Mouse (Mus musculus) thymus, postnatal 0 days (tissue): ENCODE measurements at regions not wholly inside any gene's neighbourhood (a gene's known extent, or its start where the extent isn't known, plus 50 kb on each side); places are given as distances from the start of the nearest gene placed in this dataset.
"Not testable (repeated sequence)": the region's sequence is repeated elsewhere in the genome, so short reads cannot be mapped to it uniquely, and the experiment has no call there.

Experiments
- DNase-seq: peaks from one replicate; pipeline ENCODE4 v3.0.0-alpha.2; 2015; ENCODE audit warnings: low spot score

DNA sequence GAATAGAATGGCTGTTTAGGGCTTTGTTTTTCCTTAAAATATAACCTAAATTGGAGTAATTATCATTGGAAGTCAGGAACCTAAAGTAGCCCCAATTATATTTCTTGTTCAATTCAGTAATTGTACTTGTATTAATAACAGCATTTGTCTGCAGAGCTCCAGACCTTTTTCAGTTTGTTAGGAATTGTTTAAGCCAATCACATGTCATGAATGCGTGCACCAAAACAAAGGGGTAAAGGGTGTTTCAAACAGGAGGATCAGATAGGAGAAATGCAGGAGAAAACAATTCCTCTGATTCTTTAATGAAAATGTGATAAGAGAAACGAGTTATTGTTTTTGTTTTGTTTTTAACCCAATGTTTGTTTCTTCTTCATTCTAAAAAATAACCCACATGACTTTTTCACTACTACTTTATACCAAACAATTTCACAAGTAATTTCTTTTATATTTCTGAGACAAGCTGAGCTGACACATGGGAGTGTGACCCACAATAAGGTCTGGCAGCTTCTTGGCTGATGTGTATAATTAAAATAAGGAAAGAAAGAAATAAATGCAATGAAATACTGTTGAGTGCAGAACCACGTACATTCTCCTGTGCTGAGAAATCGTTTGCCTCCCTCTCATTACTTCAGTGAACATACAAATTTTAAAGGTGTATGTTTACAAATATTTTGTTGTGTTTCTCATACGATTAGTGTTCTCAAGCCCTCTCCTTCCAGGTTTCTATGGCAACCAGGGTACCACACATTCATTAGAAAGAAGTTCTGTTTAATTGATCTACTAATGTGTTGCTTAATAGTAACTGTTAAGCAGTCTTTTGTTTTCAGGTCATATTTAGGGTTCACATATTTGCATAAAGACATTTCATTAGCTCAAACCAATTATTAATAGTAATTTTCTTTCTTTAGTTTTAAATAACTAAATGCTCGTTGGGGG, 397.7 kb downstream of the Isl1 start:
- DNase-seq = no peak

DNA sequence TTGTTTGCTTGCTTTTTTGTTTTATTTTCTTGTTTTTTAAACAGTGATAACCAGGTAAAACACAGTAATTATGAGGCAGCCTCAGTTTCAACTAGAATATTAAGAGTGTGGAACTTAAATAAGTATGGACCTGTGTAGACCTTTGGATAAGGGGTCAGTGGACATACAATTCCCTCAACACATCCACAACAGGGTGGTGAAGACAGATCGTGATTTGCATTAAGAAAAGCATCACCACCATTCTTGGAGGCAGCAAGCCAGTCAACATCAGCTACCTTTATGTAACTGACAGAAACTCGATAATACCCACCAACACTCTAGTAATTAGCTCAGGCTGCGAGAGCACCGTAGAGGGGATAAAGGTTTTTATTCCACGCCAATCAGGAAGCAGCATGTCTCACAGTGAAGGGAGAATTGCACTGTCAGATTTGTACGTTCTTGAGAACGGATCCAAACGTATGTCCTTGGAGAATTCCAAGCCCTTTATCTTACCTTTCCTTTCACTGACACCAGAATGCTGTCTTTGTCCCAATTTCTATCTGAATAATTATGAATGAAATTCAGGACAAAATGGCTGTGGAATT, 398.5 kb downstream of the Isl1 start:
- no peak for DNase-seq

DNA sequence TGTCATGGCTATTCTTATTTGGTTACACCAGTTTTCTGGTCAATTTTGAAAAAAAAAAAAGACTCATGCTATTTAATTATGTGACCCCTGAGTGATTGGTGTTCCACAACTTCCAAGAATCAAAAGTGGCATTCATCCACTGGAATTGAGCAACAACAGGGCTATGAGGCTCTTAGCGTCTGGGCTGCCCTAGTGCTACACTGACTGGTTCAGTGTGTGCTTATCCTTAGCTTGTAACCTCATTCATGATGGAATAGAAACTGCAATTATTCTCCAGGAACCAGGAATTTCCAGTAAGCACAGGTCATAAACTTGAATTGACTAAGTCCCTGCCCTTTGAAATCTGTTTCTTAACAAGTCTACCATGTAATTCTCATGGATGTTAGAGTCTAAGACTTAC, 428.9 kb downstream of the Isl1 start:
- DNase-seq = no peak

DNA sequence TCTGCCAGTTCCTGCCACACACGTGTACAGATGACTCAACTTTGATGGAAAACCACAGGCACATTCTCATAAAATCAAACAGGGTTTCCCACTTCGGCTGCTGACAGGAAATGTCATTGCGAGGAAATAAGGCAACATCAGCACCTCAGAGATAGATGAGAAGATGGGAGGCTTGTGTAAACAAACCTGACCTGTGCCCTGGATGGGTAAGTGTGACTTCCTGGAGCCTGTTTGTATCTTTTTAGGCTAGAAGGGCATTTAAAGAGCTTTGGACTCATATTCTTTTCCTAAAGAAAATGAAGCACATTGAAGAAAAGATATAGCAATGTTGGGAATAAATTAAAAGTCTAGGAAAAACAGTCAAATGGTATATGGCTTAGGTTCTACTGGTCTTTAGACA, 449.0 kb downstream of the Isl1 start:
- no peak for DNase-seq

DNA sequence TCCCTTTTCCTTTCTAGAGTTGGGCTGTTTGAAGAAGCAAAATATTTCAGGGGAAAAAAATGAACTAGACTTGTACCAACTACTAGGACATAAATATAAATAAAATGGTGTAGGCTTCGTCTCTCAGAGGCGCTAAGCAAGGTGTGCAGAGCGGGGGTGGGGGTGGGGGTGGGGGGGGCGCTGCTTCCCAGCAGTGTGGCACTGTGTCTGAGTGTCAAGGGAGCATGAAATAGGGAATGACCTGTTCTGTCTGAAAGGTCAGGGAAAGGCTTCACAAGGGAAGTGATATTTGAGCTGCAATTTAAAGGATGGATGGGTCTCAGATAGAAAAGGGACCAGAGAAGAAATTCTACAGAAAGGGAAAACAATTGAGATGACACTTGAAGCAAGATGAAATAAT, 452.9 kb downstream of the Isl1 start:
- no peak for DNase-seq

DNA sequence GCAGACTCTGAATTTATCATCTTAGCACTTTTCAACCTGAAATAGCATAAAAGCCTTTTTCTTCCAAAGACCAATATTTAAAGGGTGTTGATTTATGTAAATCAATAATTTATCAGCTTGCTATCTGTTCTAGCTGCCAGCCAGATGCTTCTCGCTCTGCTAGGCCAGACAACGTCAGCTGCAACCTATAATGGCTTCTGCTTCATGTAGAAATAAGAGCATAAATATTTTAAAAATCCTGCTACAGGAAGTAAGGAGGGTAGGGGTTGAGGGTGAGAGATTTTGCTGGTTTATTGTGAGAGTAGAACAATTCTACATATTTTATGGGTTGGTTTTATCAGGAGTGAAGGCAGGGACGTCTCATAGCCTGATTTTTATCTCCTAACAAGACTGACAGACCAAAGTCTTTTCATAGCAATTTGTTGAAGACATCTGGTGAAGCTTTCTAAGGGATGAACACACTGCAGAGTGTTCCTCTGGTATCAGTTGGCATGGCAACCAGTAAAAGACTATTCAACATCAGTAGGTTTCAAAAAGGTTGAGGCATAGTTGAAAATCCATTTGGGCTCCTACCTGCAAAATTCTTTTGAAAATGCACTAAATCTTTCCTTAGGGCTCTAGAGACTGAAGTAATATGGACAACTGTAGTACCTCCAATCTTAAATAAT, 456.7 kb downstream of the Isl1 start:
- DNase-seq = no peak

DNA sequence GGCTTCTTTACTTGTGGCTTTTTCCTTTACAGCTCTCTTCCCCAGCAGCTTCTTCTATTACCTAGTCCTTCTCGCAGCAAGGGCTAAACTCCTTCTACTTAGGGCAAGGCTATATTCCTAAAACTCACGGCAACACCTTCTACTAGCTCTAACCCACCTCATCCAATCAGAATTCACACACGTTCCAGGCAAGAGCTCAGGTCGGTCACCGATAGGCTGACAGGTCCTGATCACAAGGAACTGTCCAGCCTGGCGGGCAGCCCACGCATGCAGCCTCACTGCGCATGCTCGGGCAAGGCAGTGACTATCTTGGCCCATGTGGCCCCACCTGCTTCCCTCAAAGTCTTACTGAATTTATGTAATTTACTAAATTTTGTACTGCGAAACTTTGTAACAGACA, 466.4 kb downstream of the Isl1 start:
- DNase-seq = no peak

DNA sequence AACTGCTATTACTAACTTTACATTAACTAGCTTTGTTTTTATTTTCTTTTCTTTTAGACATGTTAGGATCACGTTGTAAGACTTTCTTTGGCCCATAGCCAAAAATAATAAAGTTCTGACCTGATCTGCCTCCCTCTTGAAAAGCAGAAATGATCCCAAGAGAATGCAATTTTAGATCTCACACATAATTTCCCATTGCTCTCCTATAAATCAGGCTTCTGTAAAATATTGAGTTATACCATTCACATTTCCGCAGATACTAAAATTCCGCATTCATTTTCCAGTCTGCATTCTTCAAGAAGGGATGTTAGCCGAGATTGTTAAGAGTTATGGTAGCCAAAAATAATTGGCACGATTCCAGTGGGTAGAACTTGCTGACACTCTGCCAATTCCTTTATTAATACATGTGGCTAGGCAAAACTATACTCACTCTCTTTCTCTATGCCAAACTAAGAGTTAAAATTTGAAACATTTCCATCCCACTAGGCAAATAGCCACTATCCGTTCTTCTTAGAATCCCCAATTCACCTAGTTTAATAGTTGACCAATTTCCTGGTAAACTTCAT, 473.2 kb downstream of the Isl1 start:
- no peak for DNase-seq

DNA sequence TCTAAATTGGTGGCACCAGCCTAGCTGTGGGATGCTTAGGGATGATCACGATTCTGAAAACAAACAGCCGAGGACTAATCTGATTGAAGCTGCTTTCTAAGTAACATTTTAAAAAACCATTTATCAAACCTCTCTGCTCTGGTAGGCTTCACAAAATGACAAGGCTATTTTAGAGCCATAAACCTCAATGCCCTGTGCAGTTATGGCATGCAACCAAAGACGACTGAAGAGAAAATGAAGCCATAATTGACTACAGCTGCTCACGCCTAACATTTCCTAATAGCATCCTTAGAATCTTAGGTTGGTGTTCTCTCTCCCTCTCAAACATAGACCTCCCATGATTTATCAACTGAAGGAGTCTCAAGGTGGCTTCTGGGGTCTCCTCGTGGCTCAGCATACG, 484.3 kb downstream of the Isl1 start:
- no peak for DNase-seq

DNA sequence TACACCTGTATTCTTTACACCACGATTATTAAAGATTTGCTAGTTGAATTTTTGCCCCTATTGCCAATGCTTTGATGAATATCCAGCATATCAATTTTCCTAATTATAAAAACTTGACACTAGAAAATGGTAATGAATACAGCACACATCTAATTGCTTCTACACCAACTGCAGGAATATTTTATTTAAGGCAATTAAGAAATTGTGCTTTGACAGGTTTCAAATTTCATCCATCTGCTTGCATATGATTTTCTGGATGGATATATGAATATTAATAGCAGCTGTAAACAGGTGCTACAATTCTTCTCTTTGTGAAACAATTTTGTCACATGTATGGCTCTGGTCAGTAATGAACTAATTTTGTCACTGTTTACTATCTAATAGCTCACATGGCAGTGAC, 487.0 kb downstream of the Isl1 start:
- no peak for DNase-seq

DNA sequence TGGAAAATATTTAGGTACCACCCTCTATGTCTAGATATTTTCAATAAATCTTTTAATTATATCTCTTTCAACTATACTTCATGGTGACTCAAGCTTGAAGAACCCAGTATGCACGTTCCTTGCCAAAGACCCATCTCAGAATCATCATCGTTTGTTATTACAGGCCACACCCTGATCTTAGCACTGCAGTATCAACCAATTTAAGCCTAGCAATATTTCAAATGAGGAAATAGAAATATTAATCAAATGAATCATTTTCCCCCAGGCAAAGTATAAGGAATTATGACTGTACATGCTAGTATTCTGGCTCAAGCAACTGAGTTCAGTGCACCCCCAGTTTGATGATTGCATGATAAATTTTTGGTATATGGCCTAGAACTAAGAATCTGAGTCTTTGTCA, 495.3 kb downstream of the Isl1 start:
- no peak for DNase-seq

DNA sequence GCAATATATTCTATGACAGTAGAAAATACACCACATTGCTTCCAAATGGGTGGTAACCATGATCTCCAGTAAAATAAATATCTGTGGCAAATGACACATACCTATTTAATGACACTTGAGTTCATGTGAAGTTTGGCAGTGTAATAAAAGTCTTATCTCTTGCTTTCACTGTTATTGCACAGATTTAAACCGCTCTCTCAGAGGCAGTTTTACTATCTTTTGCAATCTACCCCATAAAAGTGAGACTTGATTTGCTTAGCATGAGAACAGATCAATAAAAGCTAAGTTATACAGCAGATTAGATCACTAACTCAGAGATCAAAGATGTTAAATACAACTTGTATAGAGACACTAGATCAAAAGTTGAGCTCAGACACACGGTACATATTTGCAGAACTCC, 510.2 kb downstream of the Isl1 start:
- DNase-seq = no peak

DNA sequence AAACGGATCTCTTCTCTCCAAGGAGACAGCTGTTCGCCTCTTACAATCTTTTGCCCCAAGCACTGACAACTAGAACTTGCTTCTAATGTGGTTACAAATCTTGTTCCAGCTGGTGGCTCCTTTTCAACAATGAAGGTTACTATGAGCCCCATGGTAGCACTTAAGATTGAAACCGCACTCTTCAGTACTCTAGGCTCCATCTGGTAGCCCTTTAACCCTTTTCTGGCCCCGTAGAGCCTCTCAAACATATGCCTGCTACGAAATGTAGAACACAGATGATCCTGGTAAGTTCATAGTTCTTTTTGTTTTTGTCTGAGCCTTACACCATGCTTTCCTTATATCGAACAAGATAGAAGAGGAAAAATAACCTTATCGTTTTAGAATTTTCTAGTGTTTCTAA, 558.2 kb downstream of the Isl1 start:
- DNase-seq = no peak

DNA sequence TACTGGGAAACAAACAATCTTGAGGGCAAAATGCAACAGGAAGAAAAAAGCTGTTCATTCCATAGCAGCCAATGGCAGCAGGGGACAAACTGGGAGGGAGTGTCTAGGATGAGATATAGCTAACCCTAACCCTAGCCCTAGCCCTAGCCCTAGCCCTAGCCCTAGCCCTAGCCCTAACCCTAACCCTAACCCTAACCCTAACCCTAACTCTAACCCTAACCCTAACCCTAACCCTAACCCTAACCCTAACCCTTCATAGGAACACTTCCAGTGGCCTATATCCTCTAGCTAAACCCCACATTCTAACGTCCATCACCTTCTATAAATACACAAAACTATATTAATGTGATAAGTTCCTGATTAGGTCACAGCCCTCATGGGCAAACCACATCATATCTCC, 567.4 kb downstream of the Isl1 start:
- DNase-seq = not testable (repeated sequence)

DNA sequence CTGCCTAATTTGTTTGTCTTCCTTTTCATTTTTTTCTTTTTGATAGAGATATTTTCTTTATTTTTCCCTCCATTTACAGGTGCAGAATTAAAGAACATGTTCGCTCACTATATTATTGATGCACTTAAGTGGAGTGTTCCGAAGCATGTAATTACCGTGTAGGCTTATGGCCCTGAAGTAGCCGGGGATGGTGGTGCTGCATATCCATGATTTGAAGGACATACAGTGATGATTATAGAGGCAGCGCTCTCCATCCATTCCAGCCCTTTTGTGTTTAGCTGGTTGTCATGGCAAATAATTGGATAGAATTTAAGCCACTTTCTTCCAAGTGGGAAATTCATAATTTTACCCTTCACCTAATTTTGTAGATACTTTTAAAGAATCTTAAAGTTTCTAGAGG, 581.5 kb downstream of the Isl1 start:
- no peak for DNase-seq

DNA sequence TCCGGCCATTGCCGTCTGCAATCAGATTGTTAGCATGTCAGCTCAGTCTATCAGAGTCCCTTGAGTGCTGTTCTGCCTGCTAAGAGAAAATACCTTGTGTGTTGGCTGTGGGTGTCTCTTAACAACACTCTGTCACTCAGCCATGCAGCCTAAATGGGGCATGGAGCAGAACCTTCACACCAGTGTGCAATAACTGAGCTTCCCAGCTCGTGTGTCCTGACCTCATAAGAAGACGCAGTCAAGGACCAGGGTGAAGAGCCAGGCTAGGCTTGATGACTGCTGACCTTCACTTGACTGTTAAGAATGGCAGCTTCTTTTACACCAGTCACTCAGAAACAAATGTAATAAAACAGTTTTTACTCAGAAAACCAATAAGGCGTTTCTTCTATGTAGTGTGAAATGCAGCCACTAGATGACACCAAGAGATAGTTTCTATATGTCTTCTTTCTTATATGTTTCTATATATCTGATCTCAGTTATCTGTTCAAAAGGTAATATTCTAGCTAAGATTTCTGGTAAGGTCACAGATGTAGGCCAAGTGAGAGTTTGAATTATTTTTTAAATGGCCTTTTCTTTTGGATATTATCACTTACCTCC, 584.0 kb downstream of the Isl1 start:
- no peak for DNase-seq

DNA sequence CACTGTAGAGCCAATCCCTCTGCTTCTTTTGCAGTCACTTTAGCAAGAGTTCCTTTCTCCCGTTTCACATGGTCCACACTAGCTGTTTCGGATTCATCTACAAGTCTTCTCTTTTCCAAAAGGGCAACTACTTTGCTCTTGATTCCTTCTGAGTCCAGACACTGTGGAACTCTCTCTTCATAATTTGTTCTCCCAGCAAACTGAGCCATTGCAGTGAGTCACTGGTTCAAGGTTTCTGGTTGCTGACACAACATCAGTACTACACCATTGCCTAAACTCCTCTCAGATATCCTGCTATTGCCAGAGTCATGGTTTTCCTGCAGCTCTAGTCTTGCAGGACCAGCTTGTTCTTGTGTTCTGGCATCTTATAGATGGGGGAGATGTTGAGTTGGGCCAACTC, 590.2 kb downstream of the Isl1 start:
- DNase-seq = no peak

DNA sequence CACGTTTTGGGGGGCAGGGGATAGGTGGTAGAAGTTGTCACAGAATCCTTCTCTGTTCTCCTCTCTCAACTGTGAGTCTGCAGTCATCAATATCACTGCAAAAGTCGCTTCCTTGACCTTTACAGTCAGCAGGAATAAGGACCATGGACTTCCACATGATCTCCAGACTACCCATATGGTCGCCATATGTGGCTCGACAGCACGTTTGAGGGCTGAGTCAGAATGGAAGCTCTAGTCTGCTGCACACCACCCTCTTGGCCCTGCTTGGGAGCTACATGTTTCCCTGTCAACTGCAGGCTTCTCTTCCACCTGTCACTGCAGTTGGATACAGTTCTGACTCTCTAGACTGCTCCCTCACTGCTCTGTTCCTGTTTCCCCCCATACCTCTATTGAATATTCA, 590.6 kb downstream of the Isl1 start:
- DNase-seq = no peak

DNA sequence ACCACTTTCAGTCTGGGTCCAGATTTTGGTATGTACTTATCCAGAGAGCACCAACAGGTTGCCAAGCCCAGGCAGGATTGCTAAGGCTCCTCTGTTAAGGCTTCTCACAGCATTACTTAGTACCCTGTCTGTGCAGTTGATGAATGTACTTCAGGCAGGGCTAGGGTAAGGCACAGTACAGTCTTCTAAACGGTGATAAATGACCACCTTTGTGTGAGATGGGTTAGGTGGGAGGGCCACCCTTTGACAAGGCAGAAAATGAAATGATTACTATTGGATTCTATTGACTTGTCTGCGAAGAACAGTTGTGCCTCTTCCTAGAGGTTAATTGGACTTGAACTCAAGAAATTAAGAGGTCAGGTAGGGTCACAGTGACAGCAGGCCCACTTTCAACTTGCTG, 594.4 kb upstream of the Itga1 start:
- DNase-seq = no peak

DNA sequence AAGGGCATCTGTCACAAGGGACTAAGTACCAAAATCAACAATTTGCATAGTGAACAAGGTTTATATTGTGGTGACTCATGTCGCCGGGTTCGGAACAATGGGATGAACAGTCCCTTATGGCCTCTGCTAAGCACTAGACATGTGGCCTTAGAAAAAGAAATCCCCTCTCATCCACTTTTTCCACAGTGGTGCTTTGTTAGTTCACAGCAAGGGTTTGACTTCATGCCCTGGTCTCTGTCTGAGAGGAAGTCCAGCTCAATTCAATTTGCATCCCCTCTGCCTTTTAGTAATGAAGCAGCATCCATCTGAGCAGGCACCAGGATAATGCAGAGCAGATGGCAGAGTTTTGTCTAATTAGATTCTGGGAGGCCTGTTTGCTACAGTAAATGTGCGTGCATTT, 585.7 kb upstream of the Itga1 start:
- DNase-seq = no peak

DNA sequence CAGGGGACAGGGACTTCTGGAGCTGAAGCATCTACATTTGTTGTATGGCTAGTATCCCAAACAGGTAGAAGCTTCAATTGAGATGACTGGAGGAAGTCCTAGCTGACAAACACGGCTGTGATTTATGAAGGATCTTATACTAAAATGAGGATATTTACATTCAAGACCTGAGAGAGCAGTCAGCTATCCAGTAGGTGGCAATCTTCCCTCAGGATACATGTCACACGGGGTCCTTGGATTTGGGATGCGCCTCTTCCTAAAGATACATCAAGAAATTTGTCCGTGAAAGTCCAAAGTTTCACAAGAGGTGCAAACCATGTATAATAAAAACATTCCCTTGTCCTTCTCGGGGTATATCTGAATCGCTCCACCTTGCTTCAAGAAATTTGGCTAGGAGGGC, 577.8 kb upstream of the Itga1 start:
- DNase-seq = no peak

DNA sequence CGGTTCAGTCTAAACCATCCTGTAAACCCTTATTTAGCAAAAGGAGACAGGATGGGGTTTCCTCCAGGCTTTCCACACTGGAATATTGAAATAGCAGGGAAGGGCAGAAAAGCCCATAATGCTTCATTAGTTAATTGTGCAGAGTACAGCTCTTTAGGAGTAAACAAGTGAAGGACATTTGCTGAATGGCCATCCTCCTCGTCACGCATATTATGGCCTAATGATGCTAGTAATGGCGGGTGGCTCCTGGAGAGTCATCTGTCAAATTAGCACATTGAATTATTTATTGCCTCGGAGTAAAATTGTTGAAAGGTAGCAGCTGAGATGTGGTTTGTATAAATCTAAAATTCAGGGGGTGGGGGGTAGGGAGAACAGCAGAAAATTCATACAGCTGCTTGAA, 575.1 kb upstream of the Itga1 start:
- DNase-seq = no peak
